Mouse (Mus musculus) stomach, postnatal 0 days (tissue): ENCODE data around the gene Shisa2. TPM values are rescaled to one million over a fixed set of nuclear protein-coding genes. Genes with fewer than 3 reads are reported as not detected.

Experiments used
- ATAC-seq: fragments of 200-750 bp; cut with Nextera tagmentation; 2 replicates; pipeline ENCODE4 v1.8.0; 2017; ENCODE audit not compliant: low FRiP score, low TSS enrichment
- DNase-seq: peaks from one replicate; pipeline ENCODE4 v3.0.0-alpha.2; 2016; ENCODE audit warnings: low spot score
- H3K27ac ChIP-seq: fragments of 300-500 bp; sonication (generic); replicated peaks from 2 replicates; pipeline ENCODE4 v1.5.1; 2014; ENCODE audit warnings: mild to moderate bottlenecking, control low read depth
- H3K27me3 ChIP-seq: fragments of 300-500 bp; sonication (generic); 2 replicates; pipeline ENCODE4 v1.6.1; 2014; ENCODE audit warnings: low read length; ENCODE audit not compliant: control insufficient read depth, insufficient read depth
- H3K36me3 ChIP-seq: fragments of 300-500 bp; sonication (generic); 2 replicates; pipeline ENCODE4 v1.6.1; 2014; ENCODE audit warnings: low read length, mixed read lengths; ENCODE audit not compliant: control insufficient read depth, insufficient read depth
- H3K4me1 ChIP-seq: fragments of 300-500 bp; sonication (generic); replicated peaks from 2 replicates; pipeline ENCODE4 v1.6.1; 2014; ENCODE audit warnings: antibody characterized with exemption; ENCODE audit not compliant: control insufficient read depth, insufficient read depth
- H3K4me2 ChIP-seq: fragments of 300-500 bp; sonication (generic); replicated peaks from 2 replicates; pipeline ENCODE4 v1.6.1; 2014; ENCODE audit warnings: low read depth, mild to moderate bottlenecking, control low read depth, moderate library complexity
- H3K4me3 ChIP-seq: fragments of 300-500 bp; sonication (generic); 2 replicates; pipeline ENCODE4 v1.5.1; 2014; ENCODE audit warnings: low read depth, low read length, control low read depth
- H3K9ac ChIP-seq: fragments of 300-500 bp; sonication (generic); 2 replicates; pipeline ENCODE4 v1.6.1; 2014; ENCODE audit warnings: mild to moderate bottlenecking, low read length, control low read depth, mixed read lengths
- H3K9me3 ChIP-seq: fragments of 300-500 bp; sonication (generic); 2 replicates; pipeline ENCODE4 v1.6.1; 2016; ENCODE audit warnings: low read length; ENCODE audit not compliant: control insufficient read depth
- CTCF ChIP-seq: IDR thresholded peaks from 2 replicates; pipeline ENCODE4 v1.5.1; 2016; ENCODE audit warnings: antibody characterized with exemption, low read depth, mild to moderate bottlenecking, moderate library complexity
- EP300 ChIP-seq: optimal IDR thresholded peaks from 2 replicates; pipeline ENCODE3; 2016; ENCODE audit warnings: antibody characterized with exemption
- WGBS: fragments of 180-500 bp; shearing (Covaris S2); extraction: QIAGEN DNeasy Blood & Tissue Kit; methylation state at CpG from one replicate; pipeline ENCODE4 v1.1.7; 2014; 5-methylcytosine and 5-hydroxymethylcytosine counted together
- polyA plus RNA-seq: library from polyadenylated mRNA; unstranded; fragments of >200 nt; fragmentation: Nextera tagmentation; extraction: Ambion mirVana; gene quantifications from 2 replicates; pipeline ENCODE4 v1.2.1, GENCODE M21; 2015

Gene Shisa2
- polyA plus RNA-seq, 1 experiment from 2014 or later, result 4.4 TPM

DNA sequence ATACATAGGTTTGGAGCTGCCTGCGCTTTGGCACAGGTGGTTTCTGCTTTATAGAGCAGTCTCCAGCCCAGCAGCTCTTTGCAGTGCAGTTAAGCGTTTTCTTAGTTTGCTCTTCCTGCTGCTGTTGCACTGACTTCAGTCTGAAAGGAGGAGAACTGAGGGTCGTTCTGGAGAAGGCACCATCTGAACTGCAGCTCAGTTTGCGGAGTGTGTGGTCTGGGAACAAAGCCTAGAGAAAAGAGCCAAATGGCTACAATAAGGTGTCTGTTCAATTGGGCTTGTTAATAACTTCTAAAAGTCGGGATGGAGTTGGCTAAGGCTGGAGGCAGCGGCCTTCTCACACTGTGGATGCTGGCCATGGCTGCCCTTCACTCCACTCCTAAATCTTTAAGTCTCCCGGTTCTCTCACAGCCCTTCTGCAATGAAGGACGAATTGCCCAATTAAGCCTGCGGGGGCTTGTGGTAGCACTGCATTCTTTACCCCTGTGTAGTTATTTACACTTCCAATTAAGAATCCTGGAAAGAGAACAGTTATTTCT, 2.1 kb downstream of the Shisa2 start:
- no peak overlapping the region for H3K9ac ChIP-seq
- H3K4me3 ChIP-seq, result peak overlapping the region; percentile 56
- H3K9me3 ChIP-seq, result no peaks in the 10 kb centered on the region
- 50% methylated on average over 9 of the region's 9 CpGs for WGBS
- TF ChIP-seq EP300 (no peak), CTCF (no peak)
- DNase-seq, result no peak
- H3K27ac ChIP-seq, result no peak overlapping the region
- ATAC-seq, result no peak
- no peaks in the 10 kb centered on the region for H3K36me3 ChIP-seq
- H3K4me2 ChIP-seq, result peak overlapping the region; percentile 85; the same call in 1 of the 2 replicates
- H3K27me3 ChIP-seq, result no peaks in the 10 kb centered on the region
- no peaks in the 10 kb centered on the region for H3K4me1 ChIP-seq

DNA sequence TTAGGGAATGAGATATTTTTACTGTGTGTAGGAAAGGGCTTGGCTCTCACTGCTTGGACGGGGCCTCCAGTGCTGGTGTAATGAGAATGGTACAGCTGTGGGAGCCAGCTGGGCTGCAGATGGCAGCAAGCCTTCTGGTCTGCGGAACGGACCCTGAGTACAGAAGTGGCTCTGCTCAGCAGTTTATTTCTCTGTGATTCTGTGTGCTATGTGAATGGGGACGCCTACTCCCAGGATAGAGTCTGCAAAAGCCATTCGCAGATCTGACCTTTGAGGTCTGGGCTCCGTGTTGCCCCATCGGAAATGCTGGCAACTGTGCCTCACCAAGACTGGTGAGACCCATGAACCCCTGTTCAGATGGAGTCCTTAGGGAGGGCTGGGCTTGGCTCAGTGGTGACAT, 2.7 kb downstream of the Shisa2 start:
- TF ChIP-seq EP300 (no peak), CTCF (no peak; the same call in 1 of the 2 replicates)
- ATAC-seq (no peak), DNase-seq (no peak)
- H3K27me3 ChIP-seq, result no peaks in the 10 kb centered on the region
- peak overlapping the region; percentile 85; the same call in 1 of the 2 replicates for H3K4me2 ChIP-seq
- no peak overlapping the region for H3K27ac ChIP-seq
- H3K9ac ChIP-seq, result no peak overlapping the region
- H3K36me3 ChIP-seq, result no peaks in the 10 kb centered on the region
- H3K4me1 ChIP-seq, result no peaks in the 10 kb centered on the region
- no peaks in the 10 kb centered on the region for H3K9me3 ChIP-seq
- H3K4me3 ChIP-seq, result no peak overlapping the region
- 45% methylated on average over 7 of the region's 7 CpGs for WGBS

DNA sequence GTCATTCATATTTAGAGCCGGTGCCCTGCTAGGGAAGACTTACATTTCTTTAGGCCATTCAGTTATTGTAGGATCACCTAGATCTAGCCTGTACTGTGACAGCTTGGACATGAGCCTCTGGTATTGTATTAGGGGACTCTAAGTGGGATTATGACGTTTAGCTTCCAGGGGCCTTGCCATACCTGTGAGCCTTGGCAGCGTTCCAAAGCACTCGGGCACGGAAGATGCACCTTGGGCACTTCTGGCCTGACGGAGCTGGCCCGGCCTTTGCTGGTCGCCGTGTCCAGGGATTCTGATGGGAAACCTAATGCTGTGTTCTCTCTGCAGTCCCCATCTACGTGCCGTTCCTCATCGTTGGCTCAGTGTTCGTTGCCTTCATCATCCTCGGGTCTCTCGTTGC, 4.2 kb downstream of the Shisa2 start:
- Histone ChIP-seq H3K9ac (no peak overlapping the region), H3K4me3 (no peak overlapping the region), H3K4me1 (no peaks in the 10 kb centered on the region), H3K27ac (no peak overlapping the region), H3K4me2 (no peak overlapping the region), H3K27me3 (no peaks in the 10 kb centered on the region), H3K9me3 (no peaks in the 10 kb centered on the region), H3K36me3 (no peaks in the 10 kb centered on the region)
- DNase-seq (no peak), ATAC-seq (no peak)
- TF ChIP-seq EP300, result no peak
- no peak for TF ChIP-seq CTCF
- WGBS, result 88% methylated on average over 15 of the region's 15 CpGs

DNA sequence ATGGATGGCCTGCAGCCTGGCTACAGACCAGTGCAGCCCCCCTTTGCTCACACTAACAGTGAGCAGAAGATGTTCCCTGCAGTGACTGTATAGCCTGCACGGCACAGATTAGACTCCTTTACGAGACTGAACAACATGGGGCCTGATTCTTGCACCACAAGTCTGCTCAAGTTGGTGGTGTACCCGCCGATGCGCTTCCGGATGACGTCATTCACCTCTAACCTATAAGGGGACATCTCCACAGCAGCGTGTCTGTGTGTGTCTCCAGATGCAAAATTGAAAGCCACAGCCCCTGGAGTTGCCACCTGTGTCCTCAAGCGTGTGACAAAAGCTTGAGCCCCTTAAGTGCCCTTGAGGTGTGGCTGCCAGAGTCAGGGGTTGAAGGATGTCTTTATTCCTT, 5.0 kb downstream of the Shisa2 start:
- Histone ChIP-seq H3K4me1 (no peaks in the 10 kb centered on the region), H3K27me3 (no peaks in the 10 kb centered on the region), H3K27ac (no peak overlapping the region), H3K4me2 (no peak overlapping the region), H3K36me3 (no peaks in the 10 kb centered on the region), H3K9me3 (no peaks in the 10 kb centered on the region), H3K9ac (no peak overlapping the region), H3K4me3 (no peak overlapping the region)
- TF ChIP-seq CTCF, result no peak
- no peak for TF ChIP-seq EP300
- DNase-seq (no peak), ATAC-seq (no peak)
- WGBS, result 91% methylated on average over 9 of the region's 9 CpGs

DNA sequence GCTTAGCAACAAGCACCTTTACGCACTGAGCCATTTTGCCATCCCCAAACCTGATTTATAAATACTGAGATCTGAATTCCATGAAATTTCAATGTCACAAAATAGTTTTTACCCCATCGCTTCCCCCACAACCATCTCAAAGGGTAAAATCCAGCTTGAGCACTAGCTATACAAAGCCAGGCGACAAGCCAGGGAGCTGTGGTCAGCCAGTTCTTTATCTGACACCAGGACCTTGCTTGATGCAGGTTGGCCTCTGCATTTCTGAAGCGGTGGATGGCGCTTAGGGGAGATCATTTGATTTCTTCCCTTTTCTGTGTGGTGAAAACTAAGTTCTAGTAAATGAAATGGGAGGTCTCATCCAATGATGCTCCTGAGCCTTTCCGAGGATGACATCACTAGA, 7.0 kb downstream of the Shisa2 start:
- H3K4me2 ChIP-seq, result no peak overlapping the region
- ATAC-seq, result no peak
- no peaks in the 10 kb centered on the region for H3K4me1 ChIP-seq
- WGBS, result 97% methylated on average over 6 of the region's 6 CpGs
- no peaks in the 10 kb centered on the region for H3K27me3 ChIP-seq
- TF ChIP-seq CTCF (no peak), EP300 (no peak)
- no peak for DNase-seq
- no peak overlapping the region for H3K9ac ChIP-seq
- H3K9me3 ChIP-seq, result no peaks in the 10 kb centered on the region
- no peaks in the 10 kb centered on the region for H3K36me3 ChIP-seq
- no peak overlapping the region for H3K27ac ChIP-seq
- H3K4me3 ChIP-seq, result no peak overlapping the region

DNA sequence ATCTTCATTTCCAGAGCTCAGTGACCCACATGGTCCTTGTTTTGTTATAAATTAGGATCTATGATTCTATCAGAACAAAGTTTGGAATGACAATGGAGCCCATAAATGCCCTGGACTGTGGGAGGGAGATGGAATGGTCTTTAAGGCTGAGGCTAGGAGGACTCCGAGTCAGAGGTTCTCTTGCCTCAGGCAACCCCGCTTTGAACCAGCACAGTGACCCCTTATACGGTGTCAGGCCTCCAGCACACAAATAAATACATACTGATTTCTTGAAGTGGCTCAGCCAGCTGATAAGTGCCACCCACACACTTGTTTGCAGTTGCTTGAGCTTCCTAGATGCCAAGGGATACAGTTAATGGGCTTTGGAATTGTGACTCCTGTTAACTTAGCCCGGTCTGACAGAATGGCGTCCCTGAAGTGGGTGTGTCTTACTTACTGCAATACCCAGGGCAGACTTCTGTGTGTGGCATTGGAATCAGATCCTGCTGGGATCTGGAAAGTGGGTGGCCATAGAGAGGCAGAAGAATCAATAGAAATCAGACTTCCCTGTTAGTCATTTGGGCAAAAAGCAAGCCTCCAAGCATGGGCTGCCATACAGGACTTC, 8.3 kb downstream of the Shisa2 start:
- no peak for DNase-seq
- no peaks in the 10 kb centered on the region for H3K9me3 ChIP-seq
- no peaks in the 10 kb centered on the region for H3K27me3 ChIP-seq
- no peaks in the 10 kb centered on the region for H3K36me3 ChIP-seq
- H3K4me1 ChIP-seq, result no peaks in the 10 kb centered on the region
- TF ChIP-seq CTCF, result no peak
- no peak for TF ChIP-seq EP300
- no peak; the same call in 1 of the 2 replicates for ATAC-seq
- no peak overlapping the region for H3K27ac ChIP-seq
- no peak overlapping the region for H3K4me2 ChIP-seq
- H3K9ac ChIP-seq, result no peak overlapping the region
- 71% methylated on average over 5 of the region's 5 CpGs for WGBS
- H3K4me3 ChIP-seq, result no peak overlapping the region
